Mouse (Mus musculus): ENCODE data around the gene Snx1. TPM values are rescaled to one million over a fixed set of nuclear protein-coding genes. Genes with fewer than 3 reads are reported as not detected.

Snx1 gene
- 100 to 1,000 TPM in 1 of 2 experiments, 10 to 100 TPM in 1; 95.5 to 100 TPM for total RNA-seq (2023)

DNA sequence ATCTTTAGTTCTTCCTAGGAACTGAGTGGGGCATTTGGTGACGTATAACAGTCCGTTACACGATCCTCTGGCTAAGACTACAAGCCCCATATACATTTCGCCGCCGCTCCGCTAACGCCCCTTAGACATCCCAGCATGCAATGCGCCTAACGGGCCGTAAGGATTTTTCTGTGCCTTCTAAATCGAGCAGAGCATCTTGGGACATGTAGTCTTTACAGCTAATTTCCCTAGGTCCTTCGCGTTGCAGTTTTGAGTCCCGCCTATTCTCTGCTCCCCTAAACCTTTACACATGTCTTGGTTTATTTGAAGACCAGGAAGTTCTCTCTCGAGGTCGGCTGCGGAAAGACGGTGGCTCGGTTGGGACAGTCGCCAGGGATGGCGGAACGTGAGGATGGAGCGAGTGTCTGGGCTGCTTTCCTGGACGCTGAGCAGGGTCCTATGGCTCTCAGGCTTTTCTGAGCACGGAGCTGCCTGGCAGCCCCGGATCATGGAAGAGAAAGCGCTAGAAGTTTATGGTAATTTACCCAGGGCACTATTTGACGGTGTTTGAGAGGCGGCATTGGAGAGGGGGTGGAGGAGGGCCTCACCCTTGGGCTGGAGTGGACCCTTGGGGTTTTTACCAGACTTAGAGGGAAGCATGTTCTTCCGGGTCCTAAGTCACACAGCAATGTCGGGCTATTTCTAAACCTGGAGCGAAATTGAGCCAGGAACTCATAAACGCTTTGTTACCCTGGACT, at the start of gene Snx1, which contains the start of gene Ciao2a:
Gene Snx1, minus strand, starts transcription at position 132 of the 737 bp plus-strand sequence.
Gene Ciao2a, plus strand, starts transcription at position 156 of the 737 bp plus-strand sequence.

DNA sequence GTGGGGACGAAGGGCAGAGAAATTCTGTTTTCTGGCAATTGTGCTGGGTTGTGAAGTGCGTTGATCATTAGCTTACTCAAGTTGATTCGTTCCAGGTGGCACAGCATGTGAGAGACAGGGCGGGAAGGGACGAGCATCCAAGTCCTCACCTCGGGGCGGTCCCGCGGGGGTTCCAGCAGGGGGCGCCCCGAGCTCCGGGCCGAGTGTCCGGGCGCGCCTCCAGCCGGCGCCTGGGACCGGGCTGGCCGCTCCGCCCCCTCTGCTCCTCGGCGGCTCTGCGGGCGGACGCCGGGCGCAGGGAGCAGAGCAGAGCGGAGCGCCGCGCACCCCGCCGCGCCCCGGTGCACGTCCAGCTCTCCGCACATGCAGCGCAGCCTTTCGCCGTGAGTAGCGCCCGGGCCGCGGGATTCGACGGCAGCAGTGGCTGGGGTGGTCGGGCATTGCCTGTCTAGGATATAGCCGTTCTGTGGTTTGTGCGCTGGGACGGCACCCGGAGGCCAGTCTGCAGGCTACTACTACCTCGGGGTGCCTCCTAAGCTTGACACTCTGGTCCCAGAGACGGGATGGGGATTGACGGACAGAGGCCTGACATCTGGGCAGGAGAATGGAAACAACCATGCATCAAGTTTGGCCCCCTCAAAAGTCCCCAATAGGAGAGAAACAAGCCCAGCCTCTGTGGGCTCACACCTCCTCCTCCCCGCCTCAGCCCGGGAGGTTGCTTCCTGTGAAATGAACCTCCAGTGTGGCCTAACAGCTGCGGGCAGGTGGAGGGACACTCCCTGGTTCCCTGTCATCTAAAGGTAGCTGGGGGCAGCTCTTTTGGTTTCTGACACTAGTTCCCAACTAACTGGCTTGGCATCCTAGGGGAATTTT, 31.8 kb upstream of the Snx1 start, which contains the start of gene Dapk2:
Gene Dapk2, plus strand, starts transcription at position 266 of the 873 bp plus-strand sequence.

DNA sequence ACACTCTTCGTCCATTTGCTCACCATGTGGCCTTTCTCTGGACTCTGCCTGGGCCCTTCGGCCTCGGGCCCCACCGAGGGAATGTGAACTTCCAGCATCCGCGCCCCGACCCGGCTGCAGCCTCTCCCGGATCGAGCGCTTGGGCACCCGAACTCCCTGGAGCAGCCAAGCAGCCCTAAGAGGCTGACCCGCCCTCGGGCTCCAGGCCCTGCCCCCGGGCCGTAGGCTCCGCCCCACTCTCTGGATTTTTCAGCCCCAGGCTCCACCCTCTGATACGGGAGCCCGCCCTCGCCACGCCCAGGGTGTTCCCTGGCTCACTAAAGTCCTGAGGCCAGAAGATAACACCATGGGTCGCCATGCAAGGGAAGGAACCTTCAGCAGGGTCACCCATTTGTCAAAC, 56.8 kb downstream of the Snx1 start, which contains the start of gene Snx22:
Gene Snx22, minus strand, starts transcription at position 137 of the 400 bp plus-strand sequence.

DNA sequence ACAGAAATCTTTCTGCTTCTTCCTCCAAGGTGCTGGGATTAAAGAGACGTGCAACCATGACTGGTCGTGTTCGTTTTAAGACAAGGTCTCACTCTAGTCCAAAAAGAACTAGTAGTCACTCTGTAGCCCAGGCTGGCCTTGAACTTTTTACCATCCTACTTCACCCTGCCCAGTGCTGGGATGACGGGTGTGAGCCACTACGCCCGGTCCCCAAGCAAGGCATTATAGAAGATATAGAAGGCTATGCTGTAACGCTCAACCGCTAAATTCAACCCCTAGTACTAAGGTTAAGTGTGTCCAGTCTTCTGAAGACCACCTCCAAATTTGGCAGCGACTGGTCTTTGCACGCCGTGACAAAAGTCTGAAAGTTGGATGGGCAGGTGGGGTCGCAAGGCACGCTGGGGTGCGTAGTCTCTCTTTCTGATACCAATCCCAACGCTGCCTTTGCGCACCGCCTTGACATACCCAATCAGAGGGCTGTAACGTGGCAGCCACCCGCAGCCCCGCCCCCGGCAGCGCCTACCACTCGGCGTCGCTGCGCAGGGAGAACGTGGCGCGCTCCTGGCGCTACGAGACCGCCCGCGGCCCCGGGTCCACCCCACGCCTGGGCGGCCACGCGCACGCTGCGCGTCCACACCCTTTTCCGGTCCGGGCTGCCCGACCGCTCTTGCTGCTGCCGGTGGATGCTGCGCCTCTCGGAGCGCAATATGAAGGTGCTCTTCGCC, 66.6 kb downstream of the Snx1 start, which contains the start of gene Ppib:
Gene Ppib, plus strand, starts transcription at position 640 of the 725 bp plus-strand sequence.

Other genes with a start within 250 kb of the Snx1 start
- gene Pclaf, start 236.3 kb downstream of the Snx1 start, total RNA-seq (2023) = 1 to 10 TPM; 2.0 to 4.4 TPM
- 10 to 100 TPM; 27.4 to 29.8 TPM for gene Trip4, start 217.8 kb downstream of the Snx1 start, total RNA-seq (2023)
- gene Csnk1g1, start 217.7 kb downstream of the Snx1 start, total RNA-seq (2023) = 10 to 100 TPM; 60.0 to 60.5 TPM
- gene Ppib, start 66.4 kb downstream of the Snx1 start, total RNA-seq (2023) = 100 to 1,000 TPM; 236 to 237 TPM
- gene Snx22, start 56.9 kb downstream of the Snx1 start, total RNA-seq (2023) = under 1 TPM; 0.64 to 0.74 TPM
- gene Ciao2a, start within 50 bp of the Snx1 start, total RNA-seq (2023) = 10 to 100 TPM; 41.3 to 42.9 TPM
- 1 to 10 TPM in 1 of 2 experiments, under 1 TPM in 1; 0.61 to 1.4 TPM for gene Dapk2, start 31.6 kb upstream of the Snx1 start, total RNA-seq (2023)
- gene Herc1, start 223.9 kb upstream of the Snx1 start, total RNA-seq (2023) = 100 to 1,000 TPM; 111 to 118 TPM